Mouse (Mus musculus) heart, embryonic 10.5 days (tissue): Measurements from ENCODE around the gene Fam78b. TPM values are rescaled to one million over a fixed set of nuclear protein-coding genes. Genes with fewer than 3 reads are reported as not detected.

Source experiments
- DNase-seq: peaks from one replicate; pipeline ENCODE4 v3.0.0-alpha.2; 2017; ENCODE audit warnings: low spot score
- H3K27ac ChIP-seq: fragments of 300-500 bp; sonication (generic); 2 replicates; pipeline ENCODE4 v1.5.1; 2016; ENCODE audit warnings: mild to moderate bottlenecking
- H3K27me3 ChIP-seq: fragments of 300-500 bp; sonication (generic); 2 replicates; pipeline ENCODE4 v1.6.1; 2016; ENCODE audit warnings: mild to moderate bottlenecking; ENCODE audit not compliant: poor library complexity, insufficient read depth, severe bottlenecking
- H3K36me3 ChIP-seq: fragments of 300-500 bp; sonication (generic); 2 replicates; pipeline ENCODE4 v1.6.1; 2016; ENCODE audit warnings: mild to moderate bottlenecking, moderate library complexity
- H3K4me1 ChIP-seq: fragments of 300-500 bp; sonication (generic); 2 replicates; pipeline ENCODE4 v1.6.1; 2016; ENCODE audit warnings: mild to moderate bottlenecking
- H3K4me3 ChIP-seq: fragments of 300-500 bp; sonication (generic); 2 replicates; pipeline ENCODE4 v1.5.1; 2016; ENCODE audit warnings: mild to moderate bottlenecking, moderate library complexity
- H3K9me3 ChIP-seq: fragments of 300-500 bp; sonication (generic); 2 replicates; pipeline ENCODE4 v1.6.1; 2016; ENCODE audit warnings: mild to moderate bottlenecking, moderate library complexity
- WGBS: fragments of 180-500 bp; shearing (Covaris S2); methylation state at CpG from one replicate; pipeline ENCODE4 v1.1.7; 2016; 5-methylcytosine and 5-hydroxymethylcytosine counted together
- polyA plus RNA-seq: library from polyadenylated mRNA; unstranded; fragments of >200 nt; fragmentation: Nextera tagmentation; extraction: Ambion mirVana; gene quantifications from 2 replicates; pipeline ENCODE4 v1.2.1, GENCODE M21; 2016

Fam78b gene
- 0.16 and 0.30 TPM in 2 replicates for polyA plus RNA-seq

DNA sequence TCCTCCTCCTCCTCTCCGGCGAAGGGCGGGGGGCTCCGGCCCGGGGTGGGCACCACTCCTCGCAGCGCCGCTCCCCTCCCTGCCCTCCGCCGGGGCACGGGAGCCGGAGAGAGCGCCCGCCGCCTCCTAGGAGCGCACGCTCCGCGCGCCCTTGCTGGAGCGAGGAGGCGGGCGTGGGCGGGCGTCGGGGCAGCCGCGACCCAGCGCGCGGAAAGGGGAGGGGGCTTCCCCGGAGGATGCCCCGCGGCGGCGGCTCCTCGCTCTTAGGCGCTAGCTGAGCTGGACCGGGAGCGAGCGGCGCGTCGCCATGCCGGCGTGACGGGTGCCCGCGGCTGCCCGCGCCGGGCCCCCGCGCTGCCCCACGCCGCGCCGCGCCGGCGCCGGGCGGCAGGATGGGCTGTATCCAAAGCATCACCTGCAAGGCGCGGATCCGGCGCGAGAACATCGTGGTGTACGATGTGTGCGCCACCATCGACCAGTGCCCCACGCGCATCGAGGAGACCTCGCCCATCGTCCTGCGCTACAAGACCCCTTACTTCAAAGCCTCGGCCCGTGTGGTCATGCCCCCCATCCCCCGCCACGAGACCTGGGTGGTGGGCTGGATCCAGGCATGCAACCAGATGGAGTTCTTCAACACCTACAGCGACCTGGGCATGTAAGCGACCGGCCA, at the start of gene Fam78b:
Gene Fam78b, plus strand, starts transcription at position 244 of the 670 bp plus-strand sequence.
- Histone ChIP-seq H3K27me3 (peaks cover 40% of the 10 kb centered on the region), H3K4me3 (peak within 1 kb of the TSS; percentile 92), H3K27ac (peak within 1 kb of the TSS; percentile 91), H3K9me3 (no peaks in the 10 kb centered on the region), H3K4me1 (peaks cover 17% of the 10 kb centered on the region), H3K36me3 (no peaks in the 10 kb centered on the region)
- no peak for DNase-seq
- under 1% methylated on average over 65 of the region's 85 CpGs for WGBS

GRCm38 (mm10) chr1:166964508-166964907, 36.7 kb upstream of the Fam78b start:
- Histone ChIP-seq H3K4me1 (no peaks in the 10 kb centered on the region), H3K4me3 (no peak overlapping the region), H3K9me3 (no peaks in the 10 kb centered on the region), H3K36me3 (no peaks in the 10 kb centered on the region), H3K27ac (no peak overlapping the region), H3K27me3 (no peaks in the 10 kb centered on the region)
- 30% methylated on average over 10 of the region's 10 CpGs for WGBS
- no peak for DNase-seq

- Histone ChIP-seq H3K27me3 (no peaks in the 10 kb centered on the region), H3K4me3 (no peak overlapping the region), H3K27ac (no peak overlapping the region), H3K4me1 (no peaks in the 10 kb centered on the region), H3K9me3 (no peaks in the 10 kb centered on the region), H3K36me3 (no peaks in the 10 kb centered on the region)
- WGBS, result 55% methylated on average over 5 of the region's 5 CpGs
- DNase-seq, result no peak
Observed at GRCm38 (mm10) chr1:166968271-166968670, 32.9 kb upstream of the Fam78b start.

- Histone ChIP-seq H3K27ac (no peak overlapping the region), H3K4me1 (no peaks in the 10 kb centered on the region), H3K4me3 (no peak overlapping the region), H3K36me3 (no peaks in the 10 kb centered on the region), H3K9me3 (no peaks in the 10 kb centered on the region), H3K27me3 (no peaks in the 10 kb centered on the region)
- 83% methylated on average over 3 of the region's 3 CpGs for WGBS
- no peak for DNase-seq
Observed at GRCm38 (mm10) chr1:166973731-166974130, 27.5 kb upstream of the Fam78b start.

- WGBS, result 67% methylated on average over 5 of the region's 5 CpGs
- no peak overlapping the region for H3K4me3 ChIP-seq
- no peaks in the 10 kb centered on the region for H3K27me3 ChIP-seq
- H3K36me3 ChIP-seq, result no peaks in the 10 kb centered on the region
- DNase-seq, result no peak
- no peak overlapping the region for H3K27ac ChIP-seq
- no peaks in the 10 kb centered on the region for H3K4me1 ChIP-seq
- no peaks in the 10 kb centered on the region for H3K9me3 ChIP-seq
Observed at GRCm38 (mm10) chr1:166978611-166979010, 22.6 kb upstream of the Fam78b start.

DNA sequence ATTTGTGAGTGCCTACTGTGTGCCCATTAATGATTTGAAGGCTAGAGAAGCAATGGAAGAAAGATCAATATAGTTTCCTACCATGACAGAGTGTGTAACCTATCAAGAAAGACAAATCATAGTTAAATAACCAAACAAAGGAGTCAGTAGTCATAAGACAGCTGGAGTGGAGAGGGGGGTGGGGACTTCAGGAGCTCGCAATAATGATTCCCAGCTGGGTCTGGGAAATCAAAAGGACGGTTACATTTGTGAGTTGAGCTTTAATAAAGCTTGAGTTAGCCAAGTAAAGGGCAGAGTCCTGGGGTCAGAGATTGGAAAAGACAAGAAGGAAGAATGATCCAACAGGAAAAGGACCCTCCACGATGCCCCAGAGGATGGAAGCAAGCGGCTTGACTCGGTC, 7.0 kb upstream of the Fam78b start:
- Histone ChIP-seq H3K27me3 (peaks cover 7% of the 10 kb centered on the region; the same call in 1 of the 2 replicates), H3K27ac (no peak overlapping the region), H3K9me3 (no peaks in the 10 kb centered on the region), H3K4me1 (0 out of 2 replicates have a peak, but pooled peaks cover 2% of the 10 kb centered on the region), H3K36me3 (no peaks in the 10 kb centered on the region), H3K4me3 (no peak overlapping the region)
- WGBS, result 72% methylated on average over 5 of the region's 5 CpGs
- DNase-seq, result no peak

DNA sequence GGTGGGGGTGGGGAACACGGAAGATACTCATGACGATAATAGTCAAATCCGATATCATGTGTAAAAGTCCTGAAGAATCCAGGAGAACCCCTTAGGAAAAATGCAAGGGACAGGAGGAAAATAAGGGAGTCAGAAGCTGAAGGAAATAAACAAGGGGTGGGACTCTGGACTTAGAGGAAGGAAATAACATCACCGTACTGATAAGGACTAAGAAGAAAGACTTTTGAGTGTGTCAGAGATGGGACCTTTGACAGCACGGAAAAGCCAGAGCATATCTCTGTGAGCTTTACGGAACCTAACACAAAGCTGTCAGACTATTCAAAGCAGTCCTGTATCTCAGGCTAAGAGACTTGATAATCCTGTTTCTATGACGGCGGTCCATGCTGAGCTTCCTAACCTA, 5.0 kb upstream of the Fam78b start:
- no peak overlapping the region for H3K27ac ChIP-seq
- WGBS, result 52% methylated on average over 8 of the region's 8 CpGs
- no peaks in the 10 kb centered on the region for H3K36me3 ChIP-seq
- H3K9me3 ChIP-seq, result no peaks in the 10 kb centered on the region
- no peak overlapping the region for H3K4me3 ChIP-seq
- H3K27me3 ChIP-seq, result peaks cover 15% of the 10 kb centered on the region; the same call in 1 of the 2 replicates
- 0 out of 2 replicates have a peak, but pooled peaks cover 4% of the 10 kb centered on the region for H3K4me1 ChIP-seq
- DNase-seq, result no peak

- WGBS, result 53% methylated on average over 7 of the region's 7 CpGs
- H3K27ac ChIP-seq, result no peak overlapping the region
Observed at GRCm38 (mm10) chr1:166996811-166997210, 4.4 kb upstream of the Fam78b start.

GRCm38 (mm10) chr1:167000529-167001173, 566 bp upstream of the Fam78b start:
- Histone ChIP-seq H3K36me3 (no peaks in the 10 kb centered on the region), H3K27ac (peak overlapping the region; percentile 91), H3K4me1 (peaks cover 17% of the 10 kb centered on the region), H3K9me3 (no peaks in the 10 kb centered on the region), H3K27me3 (peaks cover 40% of the 10 kb centered on the region), H3K4me3 (peak overlapping the region; percentile 92)
- WGBS, result under 1% methylated on average over 63 of the region's 76 CpGs
- peak; percentile 83 for DNase-seq

More at GRCm38 (mm10) chr1:166996811-166997210, 4.4 kb upstream of the Fam78b start:
- DNase-seq, result no peak
- H3K9me3 ChIP-seq, result no peaks in the 10 kb centered on the region
- H3K4me3 ChIP-seq, result no peak overlapping the region
- peaks cover 9% of the 10 kb centered on the region for H3K4me1 ChIP-seq
- H3K36me3 ChIP-seq, result no peaks in the 10 kb centered on the region
- H3K27me3 ChIP-seq, result peaks cover 20% of the 10 kb centered on the region

DNA sequence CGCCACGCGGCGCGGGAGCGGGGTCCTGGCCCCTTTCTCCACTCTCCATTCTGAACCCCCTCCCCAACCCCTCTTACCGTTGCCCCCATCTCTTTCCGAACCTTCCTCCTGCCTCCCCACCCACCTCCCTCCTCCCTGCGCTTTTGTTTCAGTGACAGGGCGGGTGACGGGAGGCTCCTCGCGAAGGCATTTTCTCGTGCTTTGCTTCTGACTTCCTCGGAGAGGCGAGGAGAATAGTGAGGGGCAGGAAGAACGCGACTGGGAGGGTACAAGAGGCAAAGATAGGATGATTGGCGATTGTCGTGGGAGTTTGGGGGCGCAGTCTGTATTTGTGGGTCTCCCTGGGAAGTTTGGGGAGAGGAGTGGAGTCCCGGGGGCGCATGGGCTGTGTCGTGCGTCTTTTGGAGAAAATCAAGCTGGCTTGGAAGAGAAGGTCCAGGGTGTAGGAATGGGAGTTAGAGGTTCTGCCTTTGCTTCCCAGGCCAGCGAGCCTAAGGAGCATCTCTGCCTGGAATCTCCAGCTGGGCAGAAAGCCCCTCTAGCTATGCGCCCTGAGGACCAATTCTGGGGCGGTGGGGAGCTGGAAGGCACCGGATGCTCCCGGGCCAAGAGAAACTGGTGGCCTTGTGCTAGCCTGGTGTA, 748 bp downstream of the Fam78b start:
- Histone ChIP-seq H3K36me3 (no peaks in the 10 kb centered on the region), H3K27ac (0 out of 2 replicates have a peak overlapping the region, but pooled peaks have one; percentile 91), H3K4me3 (peak overlapping the region; percentile 92), H3K27me3 (peaks cover 40% of the 10 kb centered on the region), H3K4me1 (peaks cover 17% of the 10 kb centered on the region), H3K9me3 (no peaks in the 10 kb centered on the region)
- DNase-seq, result no peak
- WGBS, result 1% methylated on average over 30 of the region's 30 CpGs

DNA sequence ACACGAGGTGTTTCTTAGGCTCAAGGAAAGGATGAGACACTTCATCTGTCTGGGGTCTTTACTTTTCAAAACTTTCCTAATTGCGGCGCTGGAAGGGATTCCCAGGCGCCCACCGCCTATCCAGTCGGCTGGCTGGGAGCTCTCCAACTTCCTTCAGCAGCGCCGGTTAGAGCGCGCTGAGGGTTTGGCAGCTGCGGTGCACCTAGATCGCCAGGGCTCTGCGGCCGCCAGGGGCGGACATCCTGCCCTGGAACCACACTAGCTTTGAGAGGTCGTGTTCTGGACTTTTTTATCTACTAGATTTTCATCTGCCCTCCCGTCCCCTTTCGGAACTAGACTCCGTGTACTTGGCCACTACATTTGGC, 1.3 kb downstream of the Fam78b start:
- Histone ChIP-seq H3K27ac (no peak overlapping the region), H3K36me3 (no peaks in the 10 kb centered on the region), H3K4me3 (peak overlapping the region; percentile 92), H3K9me3 (no peaks in the 10 kb centered on the region), H3K4me1 (peaks cover 15% of the 10 kb centered on the region), H3K27me3 (peaks cover 40% of the 10 kb centered on the region)
- WGBS, result under 1% methylated on average over 19 of the region's 19 CpGs
- peak; percentile 83 for DNase-seq

DNA sequence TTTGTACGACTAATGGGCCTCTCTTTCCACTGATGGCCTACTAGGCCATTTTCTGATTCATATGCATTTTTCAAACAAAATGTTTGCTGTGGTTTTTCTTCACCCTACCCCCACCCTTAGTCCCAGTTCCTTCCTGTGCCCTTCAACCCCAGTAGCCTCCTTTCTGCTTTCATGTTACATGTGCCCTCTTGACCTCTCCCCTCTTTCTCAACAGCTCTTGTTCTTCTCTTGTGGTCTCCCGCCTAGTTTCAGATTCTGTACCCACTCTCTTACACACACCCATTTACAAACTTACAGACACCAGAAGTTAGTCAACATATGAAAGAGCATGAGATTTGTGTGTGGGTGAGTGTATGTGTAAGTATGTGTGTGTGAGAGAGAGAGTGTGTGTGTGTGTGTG, 3.4 kb downstream of the Fam78b start:
- WGBS, result 63% methylated on average over 2 of the region's 2 CpGs
- H3K27me3 ChIP-seq, result peaks cover 33% of the 10 kb centered on the region

DNA sequence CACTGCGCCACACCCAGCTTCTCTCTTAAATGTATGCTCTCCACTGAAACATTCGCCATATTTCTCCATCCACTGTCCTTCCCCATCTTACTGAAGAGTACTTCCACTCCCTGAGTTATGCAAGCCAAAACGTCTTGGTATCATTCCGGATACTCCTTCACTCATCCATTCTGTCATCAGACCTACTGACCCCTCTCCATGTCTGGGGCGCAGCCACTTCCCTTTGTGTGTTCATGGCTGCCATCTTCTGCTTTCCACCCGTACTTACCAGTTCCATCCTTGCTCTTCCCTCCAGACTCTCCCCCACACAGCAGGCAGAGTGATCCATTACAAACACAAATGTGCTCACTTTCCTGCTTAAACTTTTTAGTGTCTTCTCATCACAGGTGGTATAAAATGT, 6.1 kb downstream of the Fam78b start:
- no peak overlapping the region for H3K4me3 ChIP-seq
- H3K4me1 ChIP-seq, result peaks cover 2% of the 10 kb centered on the region; the same call in 1 of the 2 replicates
- peaks cover 17% of the 10 kb centered on the region for H3K27me3 ChIP-seq
- H3K9me3 ChIP-seq, result no peaks in the 10 kb centered on the region
- H3K36me3 ChIP-seq, result no peaks in the 10 kb centered on the region
- 74% methylated on average over 6 of the region's 6 CpGs for WGBS
- no peak overlapping the region for H3K27ac ChIP-seq
- DNase-seq, result no peak

More for the DNA sequence above, 3.4 kb downstream of the Fam78b start:
- Histone ChIP-seq H3K9me3 (no peaks in the 10 kb centered on the region), H3K27ac (no peak overlapping the region), H3K4me3 (no peak overlapping the region), H3K36me3 (no peaks in the 10 kb centered on the region), H3K4me1 (peaks cover 14% of the 10 kb centered on the region)
- no peak for DNase-seq
